Mouse (Mus musculus) thymus, adult 2 months (tissue): Measurements from ENCODE around the gene Dnah7b.

Experiments
- CTCF ChIP-seq: fragments of 200-500 bp; IDR thresholded peaks from 2 replicates; pipeline ENCODE4 v1.5.1; 2012; ENCODE audit warnings: mild to moderate bottlenecking, control low read depth, low read length, moderate library complexity, borderline replicate concordance; ENCODE audit not compliant: control insufficient read depth, poor library complexity, insufficient read depth; ENCODE audit errors: extremely low read depth
- POLR2A ChIP-seq: fragments of 200-500 bp; IDR thresholded peaks from 2 replicates; pipeline ENCODE4 v1.6.1; 2012; ENCODE audit warnings: mild to moderate bottlenecking, low read length, control low read depth, moderate library complexity; ENCODE audit not compliant: control insufficient read depth, poor library complexity, insufficient read depth; ENCODE audit errors: extremely low read depth

DNA sequence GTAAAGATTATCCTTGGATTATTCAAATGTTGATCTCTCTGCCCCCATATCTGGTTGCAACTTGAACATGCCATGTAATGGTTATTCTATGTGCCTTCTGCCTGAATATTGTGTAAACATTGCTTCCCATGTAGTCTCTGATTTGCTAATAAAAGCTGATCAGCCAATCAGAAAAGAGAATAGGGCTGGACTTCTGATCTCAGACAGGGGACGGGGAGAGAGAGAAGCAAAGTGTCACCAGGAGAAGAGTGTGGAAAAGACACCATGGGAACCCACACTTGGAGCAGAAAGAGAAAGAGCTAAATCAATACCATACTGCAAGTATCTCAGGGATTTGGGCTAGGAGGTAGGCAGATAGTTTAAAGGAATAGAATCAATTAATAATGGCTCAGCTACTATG is at the start of gene Dnah7b:
- TF ChIP-seq POLR2A (no peak), CTCF (no peak)
